Mouse (Mus musculus): Measurements from ENCODE around the gene Fam98a. TPM values are rescaled to one million over a fixed set of nuclear protein-coding genes. Genes with fewer than 3 reads are reported as not detected.

Gene Fam98a
- polyA plus RNA-seq, 1 experiment from 2014 or later, result 28.2 TPM

GRCm38 (mm10) chr17:75518181-75518901 lies 33.4 kb downstream of the Fam98a start:
- H3K4me3 ChIP-seq, result no peak overlapping the region
- no peaks in the 10 kb centered on the region for H3K27me3 ChIP-seq
- H3K36me3 ChIP-seq, result no peaks in the 10 kb centered on the region
- peaks cover 12% of the 10 kb centered on the region; the same call in 1 of the 2 replicates for H3K4me1 ChIP-seq
- no peaks in the 10 kb centered on the region for H3K9me3 ChIP-seq
- no peak for ATAC-seq (ENCODE audit: low FRiP score, low read depth)
- no peak overlapping the region for H3K27ac ChIP-seq (replicated peaks)
- H3K4me2 ChIP-seq (replicated peaks), result no peak overlapping the region
- 68% methylated on average over 8 of the region's 8 CpGs for WGBS
- H3K9ac ChIP-seq (replicated peaks), result no peak overlapping the region

GRCm38 (mm10) chr17:75516591-75516990 lies 35.2 kb downstream of the Fam98a start:
- H3K4me2 ChIP-seq (replicated peaks), result no peak overlapping the region
- H3K27me3 ChIP-seq, result no peaks in the 10 kb centered on the region
- H3K9ac ChIP-seq (replicated peaks), result no peak overlapping the region
- H3K27ac ChIP-seq (replicated peaks), result no peak overlapping the region
- H3K4me3 ChIP-seq, result no peak overlapping the region
- no peaks in the 10 kb centered on the region for H3K9me3 ChIP-seq
- H3K36me3 ChIP-seq, result no peaks in the 10 kb centered on the region
- 84% methylated on average over 4 of the region's 4 CpGs for WGBS
- no peak for ATAC-seq (ENCODE audit: low FRiP score, low read depth)
- H3K4me1 ChIP-seq, result peaks cover 7% of the 10 kb centered on the region; the same call in 1 of the 2 replicates

- Histone ChIP-seq H3K9ac (replicated peaks) (no peak overlapping the region), H3K27me3 (no peaks in the 10 kb centered on the region), H3K36me3 (no peaks in the 10 kb centered on the region), H3K9me3 (no peaks in the 10 kb centered on the region), H3K27ac (replicated peaks) (no peak overlapping the region), H3K4me2 (replicated peaks) (no peak overlapping the region), H3K4me3 (no peak overlapping the region), H3K4me1 (no peaks in the 10 kb centered on the region)
- WGBS, result 90% methylated on average over 5 of the region's 5 CpGs
- ATAC-seq (ENCODE audit: low FRiP score, low read depth), result no peak
Observed at GRCm38 (mm10) chr17:75509257-75509656, 42.5 kb downstream of the Fam98a start.

GRCm38 (mm10) chr17:75506708-75507641 lies 44.8 kb downstream of the Fam98a start:
- no peaks in the 10 kb centered on the region for H3K9me3 ChIP-seq
- ATAC-seq (ENCODE audit: low FRiP score, low read depth), result no peak
- H3K27ac ChIP-seq (replicated peaks), result no peak overlapping the region
- H3K9ac ChIP-seq (replicated peaks), result no peak overlapping the region
- no peaks in the 10 kb centered on the region for H3K36me3 ChIP-seq
- H3K4me2 ChIP-seq (replicated peaks), result no peak overlapping the region
- no peak overlapping the region for H3K4me3 ChIP-seq
- WGBS, result 85% methylated on average over 10 of the region's 10 CpGs
- no peaks in the 10 kb centered on the region for H3K27me3 ChIP-seq
- no peaks in the 10 kb centered on the region for H3K4me1 ChIP-seq

DNA sequence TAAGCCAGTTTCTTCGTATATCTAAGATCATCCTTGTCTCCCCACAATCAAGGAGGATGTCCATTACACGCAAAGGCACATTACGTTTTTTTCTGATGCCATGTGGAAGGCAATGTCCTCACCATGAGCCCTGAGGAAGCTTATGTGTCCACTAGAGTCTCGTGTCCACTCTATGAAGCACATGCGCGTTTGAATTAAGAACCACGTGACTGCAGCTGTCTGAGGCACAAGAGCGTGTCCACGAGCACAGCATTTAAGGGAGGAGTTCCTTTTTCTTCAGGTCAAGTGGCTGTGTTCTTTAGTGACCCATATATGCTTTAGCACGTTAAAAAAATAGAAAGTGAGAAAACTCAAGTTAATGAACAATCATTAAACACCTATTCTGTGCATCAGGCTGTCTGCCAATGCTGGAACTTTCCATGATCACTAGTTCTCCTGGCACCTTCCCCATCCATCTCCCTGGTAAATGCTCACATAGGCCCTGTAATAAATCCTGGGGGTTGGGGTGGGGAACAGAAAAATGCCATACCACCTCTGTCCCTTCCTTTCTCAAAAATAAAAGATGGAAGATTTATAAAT lies 45.6 kb downstream of the Fam98a start:
- ATAC-seq (ENCODE audit: low FRiP score, low read depth), result no peak
- WGBS, result 91% methylated on average over 10 of the region's 10 CpGs
- no peaks in the 10 kb centered on the region for H3K9me3 ChIP-seq
- no peak overlapping the region for H3K4me2 ChIP-seq (replicated peaks)
- H3K27me3 ChIP-seq, result no peaks in the 10 kb centered on the region
- no peak overlapping the region for H3K9ac ChIP-seq (replicated peaks)
- H3K27ac ChIP-seq (replicated peaks), result no peak overlapping the region
- H3K36me3 ChIP-seq, result no peaks in the 10 kb centered on the region
- H3K4me1 ChIP-seq, result no peaks in the 10 kb centered on the region
- no peak overlapping the region for H3K4me3 ChIP-seq

GRCm38 (mm10) chr17:75505053-75505452 lies 46.7 kb downstream of the Fam98a start:
- Histone ChIP-seq H3K4me2 (replicated peaks) (no peak overlapping the region), H3K36me3 (no peaks in the 10 kb centered on the region), H3K27ac (replicated peaks) (no peak overlapping the region), H3K9me3 (no peaks in the 10 kb centered on the region), H3K27me3 (no peaks in the 10 kb centered on the region), H3K4me1 (no peaks in the 10 kb centered on the region), H3K4me3 (no peak overlapping the region), H3K9ac (replicated peaks) (no peak overlapping the region)
- 89% methylated on average over 5 of the region's 5 CpGs for WGBS
- no peak for ATAC-seq (ENCODE audit: low FRiP score, low read depth)

- no peaks in the 10 kb centered on the region for H3K4me1 ChIP-seq
- no peak overlapping the region for H3K4me3 ChIP-seq
- H3K27ac ChIP-seq (replicated peaks), result no peak overlapping the region
- no peak overlapping the region for H3K9ac ChIP-seq (replicated peaks)
- ATAC-seq (ENCODE audit: low FRiP score, low read depth), result no peak
- 90% methylated on average over 3 of the region's 3 CpGs for WGBS
- no peak overlapping the region for H3K4me2 ChIP-seq (replicated peaks)
- H3K36me3 ChIP-seq, result no peaks in the 10 kb centered on the region
- no peaks in the 10 kb centered on the region for H3K27me3 ChIP-seq
- no peaks in the 10 kb centered on the region for H3K9me3 ChIP-seq
Observed at GRCm38 (mm10) chr17:75503031-75503430, 48.7 kb downstream of the Fam98a start.

GRCm38 (mm10) chr17:75498241-75498651 lies 53.5 kb downstream of the Fam98a start:
- H3K4me2 ChIP-seq (replicated peaks), result no peak overlapping the region
- WGBS, result 94% methylated on average over 6 of the region's 6 CpGs
- no peaks in the 10 kb centered on the region for H3K36me3 ChIP-seq
- no peaks in the 10 kb centered on the region for H3K9me3 ChIP-seq
- no peaks in the 10 kb centered on the region for H3K27me3 ChIP-seq
- H3K9ac ChIP-seq (replicated peaks), result no peak overlapping the region
- no peak overlapping the region for H3K27ac ChIP-seq (replicated peaks)
- H3K4me1 ChIP-seq, result no peaks in the 10 kb centered on the region
- H3K4me3 ChIP-seq, result no peak overlapping the region
- ATAC-seq (ENCODE audit: low FRiP score, low read depth), result no peak

DNA sequence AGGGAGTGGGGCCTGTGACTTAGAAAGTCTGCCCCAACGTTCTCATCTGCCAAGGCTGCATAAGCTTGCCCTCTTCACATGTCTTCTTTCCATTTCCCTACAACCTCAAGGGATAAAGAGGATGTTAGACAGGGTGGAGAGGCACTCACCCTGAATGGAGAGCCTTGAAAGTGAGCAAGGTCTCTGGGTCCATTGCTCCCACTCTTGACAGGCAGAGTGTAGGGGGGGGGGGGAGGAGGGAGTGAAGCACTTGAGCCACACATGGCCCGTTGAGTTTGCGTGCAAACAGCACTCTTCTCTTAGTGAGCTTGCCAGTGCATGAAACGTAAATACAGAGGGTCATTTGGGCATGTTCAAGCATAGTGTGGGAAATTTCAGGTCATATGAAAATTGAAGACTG lies 56.5 kb downstream of the Fam98a start:
- 91% methylated on average over 4 of the region's 4 CpGs for WGBS
- no peak overlapping the region for H3K27ac ChIP-seq (replicated peaks)
- ATAC-seq (ENCODE audit: low FRiP score, low read depth), result no peak
- no peaks in the 10 kb centered on the region for H3K9me3 ChIP-seq
- no peak overlapping the region for H3K9ac ChIP-seq (replicated peaks)
- H3K4me1 ChIP-seq, result no peaks in the 10 kb centered on the region
- no peaks in the 10 kb centered on the region for H3K27me3 ChIP-seq
- no peaks in the 10 kb centered on the region for H3K36me3 ChIP-seq
- H3K4me3 ChIP-seq, result no peak overlapping the region
- H3K4me2 ChIP-seq (replicated peaks), result no peak overlapping the region

Other genes with a start within 250 kb of the Fam98a start
- 5.7 and 7.4 TPM in 2 replicates for gene Rasgrp3, start 116.0 kb downstream of the Fam98a start, polyA plus RNA-seq (2016; fragmentation: Nextera tagmentation; extraction: Ambion mirVana)